Mouse (Mus musculus) small intestine, adult 2 months (tissue): Measurements from ENCODE around the gene Aebp1.

ENCODE experiments used
- CTCF ChIP-seq: fragments of 200-500 bp; IDR thresholded peaks from 2 replicates; pipeline ENCODE4 v1.5.1; 2012; ENCODE audit warnings: low read depth, mild to moderate bottlenecking, control low read depth, inconsistent platforms, low read length, moderate library complexity, mixed read lengths; ENCODE audit not compliant: insufficient replicate concordance, insufficient read length; ENCODE audit errors: extremely low read depth
- POLR2A ChIP-seq: fragments of 200-500 bp; IDR thresholded peaks from 2 replicates; pipeline ENCODE4 v1.6.1; 2012; ENCODE audit warnings: low read depth, mild to moderate bottlenecking, control low read depth, inconsistent platforms, low read length, moderate library complexity

DNA sequence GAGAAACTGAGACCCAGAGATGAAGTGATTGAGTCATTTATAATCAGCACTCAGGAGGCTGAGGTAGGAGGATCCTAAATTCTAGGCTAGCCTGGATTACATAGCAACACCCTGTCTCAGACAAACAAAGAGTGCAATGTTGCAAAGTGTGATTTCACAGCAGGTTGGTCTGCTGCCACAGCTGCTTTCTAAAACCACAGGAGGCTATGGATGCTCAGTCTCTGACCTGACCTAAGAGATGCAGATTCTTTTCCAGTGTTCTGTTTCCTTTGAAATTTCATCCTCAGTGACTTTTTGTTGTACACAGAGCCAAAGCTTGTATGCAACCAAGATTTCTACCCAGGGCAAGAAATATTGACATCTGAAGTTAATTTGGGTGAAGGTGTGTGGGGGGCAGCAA lies 6.3 kb upstream of the Aebp1 start:
- TF ChIP-seq POLR2A (no peak), CTCF (no peak)
